Mouse (Mus musculus): ENCODE results near the gene Myt1l. TPM values are rescaled to one million over a fixed set of nuclear protein-coding genes. Genes with fewer than 3 reads are reported as not detected.

Gene Myt1l
- polyA plus RNA-seq, 1 experiment from 2014 or later: 233 TPM

GRCm38 (mm10) chr12:29956969-29957368 lies 428.8 kb downstream of the Myt1l start:
- Histone ChIP-seq H3K36me3 (no peaks in the 10 kb centered on the region), H3K4me3 (no peak overlapping the region), H3K4me1 (replicated peaks) (peaks cover 42% of the 10 kb centered on the region), H3K27me3 (no peaks in the 10 kb centered on the region), H3K9ac (no peak overlapping the region), H3K9me3 (no peaks in the 10 kb centered on the region), H3K27ac (replicated peaks) (peak overlapping the region; percentile 17; the same call in 1 of the 2 replicates), H3K4me2 (no peak overlapping the region)
- 73% methylated on average over 12 of the region's 12 CpGs for WGBS
- ATAC-seq (ENCODE audit: low FRiP score, low read depth): no peak

- H3K4me1 ChIP-seq (replicated peaks): peaks cover 29% of the 10 kb centered on the region
- H3K4me2 ChIP-seq: no peak overlapping the region
- H3K36me3 ChIP-seq: no peaks in the 10 kb centered on the region
- no peak overlapping the region for H3K4me3 ChIP-seq
- no peak overlapping the region for H3K27ac ChIP-seq (replicated peaks)
- WGBS: 76% methylated on average over 5 of the region's 5 CpGs
- H3K27me3 ChIP-seq: no peaks in the 10 kb centered on the region
- H3K9me3 ChIP-seq: no peaks in the 10 kb centered on the region
- no peak for ATAC-seq (ENCODE audit: low FRiP score, low read depth)
- H3K9ac ChIP-seq: no peak overlapping the region
Observed at GRCm38 (mm10) chr12:29958637-29959036, 430.5 kb downstream of the Myt1l start.

- peaks cover 14% of the 10 kb centered on the region; the same call in 1 of the 2 replicates for H3K4me1 ChIP-seq (replicated peaks)
- no peak for ATAC-seq (ENCODE audit: low FRiP score, low read depth)
- H3K4me2 ChIP-seq: no peak overlapping the region
- H3K9me3 ChIP-seq: no peaks in the 10 kb centered on the region
- H3K9ac ChIP-seq: no peak overlapping the region
- no peaks in the 10 kb centered on the region for H3K27me3 ChIP-seq
- WGBS: 96% methylated on average over 1 of the region's 1 CpGs
- 0 out of 2 replicates have a peak, but pooled peaks cover 5% of the 10 kb centered on the region for H3K36me3 ChIP-seq
- H3K4me3 ChIP-seq: no peak overlapping the region
- H3K27ac ChIP-seq (replicated peaks): no peak overlapping the region
Observed at GRCm38 (mm10) chr12:29961041-29961440, 432.9 kb downstream of the Myt1l start.

- no peak overlapping the region for H3K9ac ChIP-seq
- 92% methylated on average over 6 of the region's 6 CpGs for WGBS
- no peak overlapping the region for H3K4me2 ChIP-seq
- no peaks in the 10 kb centered on the region for H3K9me3 ChIP-seq
- H3K4me1 ChIP-seq (replicated peaks): peaks cover 8% of the 10 kb centered on the region; the same call in 1 of the 2 replicates
- 0 out of 2 replicates have a peak, but pooled peaks cover 5% of the 10 kb centered on the region for H3K36me3 ChIP-seq
- ATAC-seq (ENCODE audit: low FRiP score, low read depth): no peak
- no peaks in the 10 kb centered on the region for H3K27me3 ChIP-seq
- H3K27ac ChIP-seq (replicated peaks): no peak overlapping the region
- no peak overlapping the region for H3K4me3 ChIP-seq
Observed at GRCm38 (mm10) chr12:29965016-29965415, 436.8 kb downstream of the Myt1l start.

- 91% methylated on average over 7 of the region's 7 CpGs for WGBS
- H3K4me3 ChIP-seq: no peak overlapping the region
- no peaks in the 10 kb centered on the region for H3K4me1 ChIP-seq (replicated peaks)
- no peak overlapping the region for H3K27ac ChIP-seq (replicated peaks)
- H3K9me3 ChIP-seq: no peaks in the 10 kb centered on the region
- H3K27me3 ChIP-seq: no peaks in the 10 kb centered on the region
- peaks cover 14% of the 10 kb centered on the region for H3K36me3 ChIP-seq
- ATAC-seq (ENCODE audit: low FRiP score, low read depth): no peak
- H3K4me2 ChIP-seq: no peak overlapping the region
- H3K9ac ChIP-seq: no peak overlapping the region
Observed at GRCm38 (mm10) chr12:29971795-29972464, 443.7 kb downstream of the Myt1l start.

- no peak overlapping the region for H3K4me3 ChIP-seq
- no peaks in the 10 kb centered on the region for H3K4me1 ChIP-seq (replicated peaks)
- H3K9me3 ChIP-seq: no peaks in the 10 kb centered on the region
- H3K4me2 ChIP-seq: no peak overlapping the region
- no peak overlapping the region for H3K27ac ChIP-seq (replicated peaks)
- ATAC-seq (ENCODE audit: low FRiP score, low read depth): no peak
- H3K27me3 ChIP-seq: no peaks in the 10 kb centered on the region
- no peak overlapping the region for H3K9ac ChIP-seq
- H3K36me3 ChIP-seq: peaks cover 14% of the 10 kb centered on the region
- 89% methylated on average over 6 of the region's 6 CpGs for WGBS
Observed at GRCm38 (mm10) chr12:29972533-29972932, 444.3 kb downstream of the Myt1l start.

Data from hindbrain, embryonic 15.5 days (tissue).